Mouse (Mus musculus): ENCODE measurements at regions not wholly inside any gene's neighbourhood (a gene's known extent, or its start where the extent isn't known, plus 50 kb on each side); places are given as distances from the start of the nearest gene placed in this dataset.

- DNase-seq, result no peak
Observed at GRCm38 (mm10) chr14:70839126-70839525, 239.5 kb upstream of the Fam160b2 start.

- DNase-seq, result no peak
Observed at GRCm38 (mm10) chr14:70837528-70837927, 237.9 kb upstream of the Fam160b2 start.

DNA sequence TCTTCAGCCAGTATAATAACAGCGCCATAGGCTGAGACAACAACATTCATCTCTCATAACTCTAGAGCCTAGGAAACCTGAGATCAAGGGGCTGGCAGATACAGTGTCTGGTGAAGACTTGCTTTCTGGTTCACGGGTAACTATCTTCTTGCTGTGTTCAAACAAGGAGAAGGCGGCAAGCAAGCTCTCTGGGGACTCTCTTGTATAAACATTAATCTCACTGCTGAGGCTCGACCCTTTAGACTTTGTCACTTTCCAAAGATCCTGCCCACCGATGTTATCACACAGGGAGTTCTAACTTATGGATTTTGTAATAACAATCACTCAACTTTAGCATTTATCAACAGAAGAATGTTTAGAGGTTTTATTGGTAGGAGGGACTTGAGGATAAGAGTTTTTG is 233.6 kb upstream of the Fam160b2 start:
- no peak for DNase-seq

DNA sequence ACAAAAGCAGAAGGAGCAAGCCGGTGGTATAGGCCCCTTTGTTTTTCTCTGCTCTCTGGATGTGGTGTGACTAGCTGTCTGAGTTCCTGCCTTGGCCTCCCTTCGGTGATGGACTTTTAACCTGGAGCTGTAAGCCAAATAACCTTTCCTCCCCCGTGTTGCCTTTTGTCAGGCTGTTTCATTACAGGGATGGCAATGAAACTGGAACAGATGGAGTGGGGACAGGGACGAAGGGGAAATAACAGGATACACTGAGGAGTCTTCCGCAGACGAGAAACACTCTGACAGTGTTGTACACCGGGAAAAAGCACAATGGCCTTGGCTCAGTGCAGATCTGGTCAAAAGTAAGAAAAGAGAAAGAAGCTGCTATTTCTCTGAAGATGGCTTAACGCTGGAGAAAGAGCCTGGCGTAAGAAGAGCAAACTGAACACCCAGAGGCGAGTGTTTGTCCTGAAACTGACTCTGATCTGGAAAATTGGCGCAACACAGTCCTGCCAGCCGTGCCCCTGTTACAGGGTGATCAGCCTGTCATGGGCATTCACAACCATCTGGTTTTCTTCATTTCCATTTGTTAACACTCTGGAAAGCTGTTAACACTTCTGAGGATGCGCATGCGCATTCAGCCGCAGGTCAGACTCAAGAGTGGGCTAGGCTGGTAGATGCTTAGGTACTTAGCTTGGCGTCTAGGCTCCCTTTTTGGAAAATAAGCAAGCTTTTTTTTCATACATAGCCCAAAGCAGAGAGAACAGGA is 233.0 kb upstream of the Fam160b2 start:
- DNase-seq, result peak; percentile 2

GRCm38 (mm10) chr14:70832042-70832441 is 232.4 kb upstream of the Fam160b2 start:
- no peak for DNase-seq

Data from cerebellum, adult 11 months (tissue).